Mouse (Mus musculus): Measurements from ENCODE around the gene Csnk2b.

GRCm38 (mm10) chr17:35094475-35095365 is 27.1 kb downstream of the Csnk2b start:
- no peak for TF ChIP-seq CTCF (IDR thresholded peaks at IDR 0.05)
- TF ChIP-seq EP300 (IDR thresholded peaks at IDR 0.05; ENCODE audit: insufficient read depth, low read depth, low read length) = no peak
